ENCODE assay signal across 28 mouse cellular contexts in genomic region chr1:134577384-134578120, GRCm38 (mm10). TPM values are rescaled to one million over a fixed set of nuclear protein-coding genes. Genes with fewer than 3 reads are reported as not detected.
"Had no signal": no experiment of that assay in that cellular context is flagged by ENCODE, and none has a peak within 500 bp of the region (broad histone marks: within the 10 kb centered on the region; RNA-seq: fewer than 3 reads in every experiment).

No protein-coding gene starts in this region.

- H3K9me3 ChIP-seq: limb, embryonic 12.5 days; limb, embryonic 15.5 days; midbrain, embryonic 12.5 days; neural tube, embryonic 13.5 days; stomach, embryonic 15.5 days had no signal

- H3K27me3 ChIP-seq: limb, embryonic 12.5 days; limb, embryonic 15.5 days; midbrain, embryonic 12.5 days; neural tube, embryonic 13.5 days; stomach, embryonic 15.5 days had no signal

- H3K27ac ChIP-seq: kidney, postnatal 0 days; left cerebral cortex, adult 2 months; limb, embryonic 12.5 days; limb, embryonic 15.5 days; liver, embryonic 14.5 days; macrophage; midbrain, embryonic 12.5 days; neural tube, embryonic 13.5 days; stomach, embryonic 15.5 days had no signal

- ATAC-seq: liver, postnatal 0 days; lung, postnatal 0 days; midbrain, embryonic 16.5 days had no signal

- H3K4me2 ChIP-seq: limb, embryonic 12.5 days; limb, embryonic 15.5 days; liver, embryonic 11.5 days; lung, embryonic 14.5 days; midbrain, embryonic 12.5 days; neural tube, embryonic 13.5 days; stomach, embryonic 15.5 days had no signal

- H3K9ac ChIP-seq: limb, embryonic 12.5 days; limb, embryonic 15.5 days; liver, embryonic 14.5 days; liver, postnatal 0 days; lung, embryonic 14.5 days; midbrain, embryonic 12.5 days; neural tube, embryonic 13.5 days; stomach, embryonic 15.5 days had no signal

- DNase-seq: kidney, postnatal 36 days; layer of hippocampus, postnatal 36 days; left cerebral cortex, postnatal 4 days; liver, postnatal 0 days; lung, embryonic 14.5 days; retina, postnatal 1 day; right cerebral cortex, postnatal 25 days; spleen, adult 18-20 months; thymus, postnatal 25 days had no signal

- H3K4me3 ChIP-seq: left cerebral cortex, adult 2 months; limb, embryonic 12.5 days; limb, embryonic 15.5 days; midbrain, embryonic 12.5 days; myocyte; neural tube, embryonic 13.5 days; stomach, embryonic 15.5 days had no signal

- H3K36me3 ChIP-seq: midbrain, embryonic 12.5 days; neural tube, embryonic 13.5 days; stomach, embryonic 15.5 days had no signal

RNA-seq across cellular contexts. Expression of gene Mgat4e, which starts 28.1 kb away (rescaled TPM):
- total RNA-seq: layer of hippocampus, adult 8-10 months; layer of hippocampus, postnatal 10 days; layer of hippocampus, postnatal 36 days; left cerebral cortex, adult 2 months; left cerebral cortex, postnatal 4 days; megakaryocyte, adult 5-6 weeks; monocyte, adult 5-6 weeks; neutrophil, adult 5-6 weeks had no signal
- polyA plus RNA-seq: kidney, postnatal 0 days; limb, embryonic 12.5 days; limb, embryonic 15.5 days; liver, embryonic 11.5 days; liver, embryonic 14.5 days; liver, postnatal 0 days; lung, embryonic 14.5 days; lung, postnatal 0 days; macrophage; midbrain, embryonic 12.5 days; midbrain, embryonic 16.5 days; myocyte; neural tube, embryonic 13.5 days; stomach, embryonic 15.5 days; thymus, postnatal 0 days had no signal
